Mouse (Mus musculus) brain, embryonic 14.5 days (tissue): ENCODE measurements around the gene Rras2.

Source experiments
- CTCF ChIP-seq: fragments of 200-500 bp; IDR thresholded peaks from 2 replicates; pipeline ENCODE4 v1.5.1; 2012; ENCODE audit warnings: inconsistent platforms, mild to moderate bottlenecking, moderate library complexity, borderline replicate concordance; ENCODE audit not compliant: insufficient read depth, insufficient read length; ENCODE audit errors: extremely low read depth
- POLR2A ChIP-seq: fragments of 200-500 bp; IDR thresholded peaks from 2 replicates; pipeline ENCODE4 v1.6.1; 2012; ENCODE audit warnings: mild to moderate bottlenecking, inconsistent platforms, borderline replicate concordance; ENCODE audit not compliant: poor library complexity, insufficient read depth, insufficient read length, severe bottlenecking; ENCODE audit errors: extremely low read depth

GRCm38 (mm10) chr7:114071851-114072616 lies 45.5 kb downstream of the Rras2 start:
- TF ChIP-seq CTCF (no peak), POLR2A (no peak)
